Mouse (Mus musculus): Measurements from ENCODE around the gene Cenpf. TPM values are rescaled to one million over a fixed set of nuclear protein-coding genes. Genes with fewer than 3 reads are reported as not detected.

The Cenpf gene
- polyA plus RNA-seq, 1 experiment from 2014 or later: 18.1 TPM

- Histone ChIP-seq H3K27ac (replicated peaks) (no peak overlapping the region), H3K4me2 (no peak overlapping the region), H3K4me1 (replicated peaks) (no peaks in the 10 kb centered on the region), H3K36me3 (no peaks in the 10 kb centered on the region), H3K27me3 (no peaks in the 10 kb centered on the region), H3K9me3 (0 out of 2 replicates have a peak, but pooled peaks cover 3% of the 10 kb centered on the region), H3K4me3 (no peak overlapping the region), H3K9ac (no peak overlapping the region)
- ATAC-seq (ENCODE audit: low read depth): no peak
- WGBS: 71% methylated on average over 19 of the region's 19 CpGs
These were observed 28.3 kb upstream of the Cenpf start for GRCm38 (mm10) chr1:189715915-189716797.

GRCm38 (mm10) chr1:189709001-189709400 lies 21.1 kb upstream of the Cenpf start:
- WGBS: 70% methylated on average over 8 of the region's 8 CpGs
- H3K4me3 ChIP-seq: no peak overlapping the region
- no peak for ATAC-seq (ENCODE audit: low read depth)

GRCm38 (mm10) chr1:189707419-189707818 lies 19.5 kb upstream of the Cenpf start:
- Histone ChIP-seq H3K27me3 (no peaks in the 10 kb centered on the region), H3K9ac (no peak overlapping the region), H3K4me2 (no peak overlapping the region), H3K9me3 (no peaks in the 10 kb centered on the region), H3K27ac (replicated peaks) (no peak overlapping the region), H3K4me1 (replicated peaks) (peaks cover 12% of the 10 kb centered on the region), H3K36me3 (no peaks in the 10 kb centered on the region), H3K4me3 (no peak overlapping the region)
- 24% methylated on average over 5 of the region's 5 CpGs for WGBS
- ATAC-seq (ENCODE audit: low read depth): no peak

More at GRCm38 (mm10) chr1:189709001-189709400, 21.1 kb upstream of the Cenpf start:
- Histone ChIP-seq H3K27me3 (no peaks in the 10 kb centered on the region), H3K9me3 (no peaks in the 10 kb centered on the region), H3K9ac (0 out of 2 replicates have a peak overlapping the region, but pooled peaks have one; percentile 3), H3K4me2 (no peak overlapping the region), H3K4me1 (replicated peaks) (peaks cover 12% of the 10 kb centered on the region), H3K36me3 (no peaks in the 10 kb centered on the region), H3K27ac (replicated peaks) (no peak overlapping the region)

GRCm38 (mm10) chr1:189707014-189707413 lies 19.1 kb upstream of the Cenpf start:
- Histone ChIP-seq H3K9me3 (no peaks in the 10 kb centered on the region), H3K4me2 (no peak overlapping the region), H3K27me3 (no peaks in the 10 kb centered on the region), H3K9ac (no peak overlapping the region), H3K4me1 (replicated peaks) (peaks cover 12% of the 10 kb centered on the region), H3K4me3 (no peak overlapping the region), H3K36me3 (no peaks in the 10 kb centered on the region), H3K27ac (replicated peaks) (no peak overlapping the region)
- no peak for ATAC-seq (ENCODE audit: low read depth)

- H3K9me3 ChIP-seq: no peaks in the 10 kb centered on the region
- no peak overlapping the region for H3K4me3 ChIP-seq
- H3K27me3 ChIP-seq: no peaks in the 10 kb centered on the region
- H3K4me2 ChIP-seq: no peak overlapping the region
- H3K27ac ChIP-seq (replicated peaks): no peak overlapping the region
- H3K9ac ChIP-seq: no peak overlapping the region
- peaks cover 12% of the 10 kb centered on the region for H3K4me1 ChIP-seq (replicated peaks)
- no peak for ATAC-seq (ENCODE audit: low read depth)
- WGBS: 59% methylated on average over 12 of the region's 12 CpGs
- no peaks in the 10 kb centered on the region for H3K36me3 ChIP-seq
These were observed 18.3 kb upstream of the Cenpf start for GRCm38 (mm10) chr1:189706040-189706645.

- Histone ChIP-seq H3K9me3 (no peaks in the 10 kb centered on the region), H3K4me3 (no peak overlapping the region), H3K4me1 (replicated peaks) (peaks cover 6% of the 10 kb centered on the region), H3K9ac (no peak overlapping the region), H3K4me2 (no peak overlapping the region), H3K27ac (replicated peaks) (no peak overlapping the region), H3K27me3 (no peaks in the 10 kb centered on the region), H3K36me3 (no peaks in the 10 kb centered on the region)
- WGBS: 82% methylated on average over 7 of the region's 7 CpGs
- no peak for ATAC-seq (ENCODE audit: low read depth)
These were observed 15.7 kb upstream of the Cenpf start for GRCm38 (mm10) chr1:189703591-189703990.

GRCm38 (mm10) chr1:189703156-189703555 lies 15.3 kb upstream of the Cenpf start:
- no peak for ATAC-seq (ENCODE audit: low read depth)
- no peaks in the 10 kb centered on the region for H3K36me3 ChIP-seq
- no peaks in the 10 kb centered on the region for H3K9me3 ChIP-seq
- WGBS: 61% methylated on average over 7 of the region's 7 CpGs
- H3K27ac ChIP-seq (replicated peaks): no peak overlapping the region
- peaks cover 6% of the 10 kb centered on the region for H3K4me1 ChIP-seq (replicated peaks)
- no peak overlapping the region for H3K9ac ChIP-seq
- no peaks in the 10 kb centered on the region for H3K27me3 ChIP-seq
- no peak overlapping the region for H3K4me3 ChIP-seq
- H3K4me2 ChIP-seq: no peak overlapping the region

- no peak for ATAC-seq (ENCODE audit: low read depth)
- no peaks in the 10 kb centered on the region for H3K27me3 ChIP-seq
- WGBS: 2% methylated on average over 6 of the region's 6 CpGs
- no peaks in the 10 kb centered on the region for H3K9me3 ChIP-seq
- no peak overlapping the region for H3K4me2 ChIP-seq
- no peak overlapping the region for H3K27ac ChIP-seq (replicated peaks)
- H3K4me1 ChIP-seq (replicated peaks): no peaks in the 10 kb centered on the region
- no peaks in the 10 kb centered on the region for H3K36me3 ChIP-seq
- H3K9ac ChIP-seq: no peak overlapping the region
- no peak overlapping the region for H3K4me3 ChIP-seq
These were observed 13.1 kb upstream of the Cenpf start for GRCm38 (mm10) chr1:189700990-189701389.

- H3K4me2 ChIP-seq: no peak overlapping the region
- no peaks in the 10 kb centered on the region for H3K4me1 ChIP-seq (replicated peaks)
- ATAC-seq (ENCODE audit: low read depth): no peak
- H3K27me3 ChIP-seq: no peaks in the 10 kb centered on the region
- H3K9me3 ChIP-seq: no peaks in the 10 kb centered on the region
- H3K9ac ChIP-seq: no peak overlapping the region
- H3K4me3 ChIP-seq: no peak overlapping the region
- no peaks in the 10 kb centered on the region for H3K36me3 ChIP-seq
- no peak overlapping the region for H3K27ac ChIP-seq (replicated peaks)
- WGBS: 77% methylated on average over 6 of the region's 6 CpGs
These were observed 12.3 kb upstream of the Cenpf start for GRCm38 (mm10) chr1:189700186-189700585.

GRCm38 (mm10) chr1:189698416-189698815 lies 10.5 kb upstream of the Cenpf start:
- Histone ChIP-seq H3K9ac (no peak overlapping the region), H3K27me3 (no peaks in the 10 kb centered on the region), H3K4me2 (no peak overlapping the region), H3K36me3 (no peaks in the 10 kb centered on the region), H3K9me3 (no peaks in the 10 kb centered on the region), H3K27ac (replicated peaks) (no peak overlapping the region), H3K4me1 (replicated peaks) (no peaks in the 10 kb centered on the region), H3K4me3 (no peak overlapping the region)
- no peak for ATAC-seq (ENCODE audit: low read depth)
- 71% methylated on average over 4 of the region's 4 CpGs for WGBS

- Histone ChIP-seq H3K4me3 (no peak overlapping the region), H3K9me3 (no peaks in the 10 kb centered on the region), H3K27ac (replicated peaks) (no peak overlapping the region), H3K9ac (no peak overlapping the region), H3K4me2 (no peak overlapping the region), H3K4me1 (replicated peaks) (peaks cover under 1% of the 10 kb centered on the region; the same call in 1 of the 2 replicates), H3K27me3 (no peaks in the 10 kb centered on the region), H3K36me3 (no peaks in the 10 kb centered on the region)
- ATAC-seq (ENCODE audit: low read depth): no peak
These were observed 7.4 kb upstream of the Cenpf start for GRCm38 (mm10) chr1:189695321-189695720.

- Histone ChIP-seq H3K4me3 (no peak overlapping the region), H3K27ac (replicated peaks) (no peak overlapping the region), H3K27me3 (no peaks in the 10 kb centered on the region), H3K9ac (no peak overlapping the region), H3K36me3 (no peaks in the 10 kb centered on the region), H3K4me1 (replicated peaks) (peaks cover 9% of the 10 kb centered on the region), H3K9me3 (no peaks in the 10 kb centered on the region), H3K4me2 (no peak overlapping the region)
- no peak for ATAC-seq (ENCODE audit: low read depth)
- WGBS: 83% methylated on average over 2 of the region's 2 CpGs
These were observed 6.5 kb upstream of the Cenpf start for GRCm38 (mm10) chr1:189694391-189694790.
